Mouse (Mus musculus): ENCODE data around the gene E2f8.

E2f8 gene

GRCm38 (mm10) chr7:48881486-48881885 lies at the start of gene E2f8:
Gene E2f8 (minus strand): TSS chr7:48881596.
- no peak for DNase-seq (ENCODE audit: low read depth)

GRCm38 (mm10) chr7:48930399-48930798 lies 49.0 kb upstream of the E2f8 start:
- DNase-seq (ENCODE audit: low read depth), result no peak

GRCm38 (mm10) chr7:48928364-48928763 lies 47.0 kb upstream of the E2f8 start:
- peak; percentile 56 for DNase-seq (ENCODE audit: low read depth)

GRCm38 (mm10) chr7:48925214-48925613 lies 43.8 kb upstream of the E2f8 start:
- no peak for DNase-seq (ENCODE audit: low read depth)

GRCm38 (mm10) chr7:48923620-48924019 lies 42.2 kb upstream of the E2f8 start:
- DNase-seq (ENCODE audit: low read depth), result no peak

- no peak for DNase-seq (ENCODE audit: low read depth)
These were observed 37.0 kb upstream of the E2f8 start for GRCm38 (mm10) chr7:48918389-48918788.

- no peak for DNase-seq (ENCODE audit: low read depth)
These were observed 36.6 kb upstream of the E2f8 start for GRCm38 (mm10) chr7:48917988-48918387.

- DNase-seq (ENCODE audit: low read depth), result no peak
These were observed 36.1 kb upstream of the E2f8 start for GRCm38 (mm10) chr7:48917463-48917862.

GRCm38 (mm10) chr7:48914630-48915506 lies 33.5 kb upstream of the E2f8 start:
- DNase-seq (ENCODE audit: low read depth), result no peak

GRCm38 (mm10) chr7:48911146-48911545 lies 29.8 kb upstream of the E2f8 start:
- DNase-seq (ENCODE audit: low read depth), result no peak

- no peak for DNase-seq (ENCODE audit: low read depth)
These were observed 28.9 kb upstream of the E2f8 start for GRCm38 (mm10) chr7:48910282-48910681.

- no peak for DNase-seq (ENCODE audit: low read depth)
These were observed 27.9 kb upstream of the E2f8 start for GRCm38 (mm10) chr7:48909342-48909671.

GRCm38 (mm10) chr7:48908521-48909341 lies 27.3 kb upstream of the E2f8 start, which contains the start of gene Nav2:
Gene Nav2 (plus strand): TSS chr7:48908716.
- DNase-seq (ENCODE audit: low read depth), result peak; percentile 60

GRCm38 (mm10) chr7:48902454-48902853 lies 21.1 kb upstream of the E2f8 start:
- DNase-seq (ENCODE audit: low read depth), result no peak

- DNase-seq (ENCODE audit: low read depth), result no peak
These were observed 19.2 kb upstream of the E2f8 start for GRCm38 (mm10) chr7:48900408-48901167.

- peak; percentile 33 for DNase-seq (ENCODE audit: low read depth)
These were observed 17.0 kb upstream of the E2f8 start for GRCm38 (mm10) chr7:48898416-48898815.

GRCm38 (mm10) chr7:48897539-48898163 lies 16.3 kb upstream of the E2f8 start:
- no peak for DNase-seq (ENCODE audit: low read depth)

GRCm38 (mm10) chr7:48896051-48896450 lies 14.7 kb upstream of the E2f8 start:
- no peak for DNase-seq (ENCODE audit: low read depth)

- DNase-seq (ENCODE audit: low read depth), result no peak
These were observed 14.1 kb upstream of the E2f8 start for GRCm38 (mm10) chr7:48895475-48895874.

- DNase-seq (ENCODE audit: low read depth), result no peak
These were observed 13.4 kb upstream of the E2f8 start for GRCm38 (mm10) chr7:48894763-48895162.

- DNase-seq (ENCODE audit: low read depth), result peak; percentile 74
These were observed 12.8 kb upstream of the E2f8 start for GRCm38 (mm10) chr7:48894152-48894551.

GRCm38 (mm10) chr7:48893093-48893492 lies 11.7 kb upstream of the E2f8 start:
- no peak for DNase-seq (ENCODE audit: low read depth)

Data from naive thymus-derived CD4-positive, alpha-beta T cell, adult 2 months (primary cell).